Mouse (Mus musculus): Measurements from ENCODE around the gene Usp8.

- no peak for TF ChIP-seq CTCF (IDR thresholded peaks at IDR 0.05; ENCODE audit: low read depth, low read length)
- no peak for TF ChIP-seq GATA1 (IDR thresholded peaks at IDR 0.05; ENCODE audit: borderline replicate concordance, low read length)
- no peak for TF ChIP-seq POLR2AphosphoS5 (IDR thresholded peaks at IDR 0.05; ENCODE audit: insufficient replicate concordance, low read depth, low read length)
- no peak for TF ChIP-seq TAL1 (conservative IDR thresholded peaks at IDR 0.05; ENCODE audit: low read depth, low read length)
- no peak for TF ChIP-seq GATA2 (IDR thresholded peaks at IDR 0.05; ENCODE audit: borderline replicate concordance, low read depth, low read length)
Measured at GRCm38 (mm10) chr2:126676122-126676515, 31.0 kb upstream of the Usp8 start, which contains the start of gene Gabpb1.
